Mouse (Mus musculus) heart, adult 8-10 months (tissue): Measurements from ENCODE around the gene Mapk14. TPM values are rescaled to one million over a fixed set of nuclear protein-coding genes. Genes with fewer than 3 reads are reported as not detected.
"Not testable (repeated sequence)": the region's sequence is repeated elsewhere in the genome, so short reads cannot be mapped to it uniquely, and the experiment has no call there.

Experiments
- DNase-seq: peaks from one replicate; pipeline ENCODE4 v3.0.0; 2022; ENCODE audit warnings: low spot score
- total RNA-seq, 4 experiments: library from RNA; stranded (reverse); gene quantifications; 2 replicates each; pipeline ENCODE4 v1.2.4; 2022

Gene Mapk14
- total RNA-seq, 4 experiments from 2014 or later: 48.9 to 61.5 (median 52.0) TPM

DNA sequence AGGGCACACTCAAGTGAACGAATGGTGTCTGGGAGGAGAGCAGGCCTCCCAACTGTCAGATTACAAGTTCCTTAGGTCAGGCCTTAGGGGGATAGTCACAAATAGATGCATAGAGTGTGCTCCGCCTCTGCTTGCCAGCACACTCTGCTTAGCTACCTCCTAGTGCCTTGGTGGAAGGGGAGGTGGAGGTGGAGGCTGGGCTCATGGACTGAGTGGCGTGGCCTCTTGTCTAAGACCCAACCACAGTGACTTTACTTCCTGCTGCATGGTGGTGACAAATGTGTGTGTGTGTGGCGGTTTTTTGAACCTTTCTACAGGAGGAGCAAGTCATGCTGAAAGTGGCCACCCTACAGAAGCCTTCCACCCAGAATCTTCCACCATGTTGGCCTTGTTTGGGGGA is 45.4 kb downstream of the Mapk14 start:
- DNase-seq: no peak

DNA sequence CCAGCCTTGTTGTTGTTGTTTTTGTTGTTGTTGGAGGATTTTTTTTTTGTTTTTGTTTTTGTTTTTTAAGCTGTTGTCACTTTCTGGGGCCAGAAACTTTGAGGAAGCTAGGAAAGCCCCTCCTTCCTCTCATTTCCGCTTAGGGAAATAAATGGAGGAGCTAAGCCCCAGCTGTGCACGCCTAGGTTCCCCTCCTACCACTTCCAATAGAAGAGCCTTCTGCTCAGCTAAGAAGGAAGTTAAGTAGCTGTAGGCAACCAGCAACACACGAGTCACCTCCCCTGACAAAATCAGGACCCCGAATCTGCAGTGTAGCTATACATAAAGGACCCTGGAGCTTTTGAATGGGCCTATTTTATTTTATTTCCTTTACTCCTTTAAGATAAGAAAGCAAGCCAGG is 46.8 kb downstream of the Mapk14 start:
- DNase-seq: no peak

DNA sequence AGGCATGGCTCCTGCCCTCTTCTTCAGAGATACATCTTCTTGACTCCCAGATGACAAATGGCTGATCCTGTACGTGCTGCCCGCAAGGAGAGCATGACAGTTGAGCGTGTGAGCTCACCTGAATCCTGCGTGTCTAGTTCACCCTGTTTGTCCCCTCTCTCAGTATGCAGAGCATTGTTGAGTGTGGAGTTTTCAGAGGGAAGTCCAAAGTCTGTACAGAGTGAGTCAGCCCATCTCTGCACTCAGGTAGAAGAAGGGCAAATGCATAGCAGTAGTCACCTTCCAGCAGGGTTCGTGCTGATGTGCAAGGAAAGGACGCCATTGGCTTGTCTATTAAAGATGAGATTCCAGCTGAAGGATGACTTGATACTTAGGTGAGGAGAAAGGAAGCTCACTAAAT is 48.1 kb downstream of the Mapk14 start:
- DNase-seq: no peak

DNA sequence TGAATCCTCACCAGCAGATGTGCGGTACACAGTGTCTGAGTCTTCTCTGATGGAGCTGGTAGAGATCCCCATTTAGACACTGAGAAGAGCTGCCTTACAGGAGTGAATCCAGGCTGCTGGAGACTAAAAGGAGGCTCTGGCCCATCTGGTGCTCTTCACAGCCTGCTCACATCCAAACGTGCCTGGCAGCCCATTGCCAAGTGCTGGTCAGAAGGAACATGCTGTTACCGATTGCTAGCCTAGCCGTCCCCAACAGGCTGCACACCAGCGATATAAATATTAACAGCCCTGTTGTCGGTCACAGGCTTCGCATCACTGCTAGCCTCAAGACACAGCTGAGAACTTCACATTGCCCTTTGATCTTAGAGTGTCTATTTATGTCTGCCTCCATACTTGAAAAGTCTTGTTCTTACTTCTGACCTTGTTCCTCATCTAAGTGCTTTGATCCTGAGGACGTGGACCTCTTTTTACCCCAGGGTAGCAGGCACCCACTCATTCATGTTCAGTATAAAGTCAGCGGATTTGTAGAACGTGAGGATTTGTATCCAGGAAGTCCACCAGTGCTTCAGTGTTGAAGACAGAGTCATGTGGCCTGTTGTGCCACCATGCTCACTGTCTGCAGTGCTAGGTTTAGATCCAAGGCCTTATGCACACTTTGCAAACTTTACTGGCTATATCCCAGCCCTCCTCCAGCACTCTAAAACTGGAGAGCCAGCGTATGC is 52.2 kb downstream of the Mapk14 start:
- no peak for DNase-seq

DNA sequence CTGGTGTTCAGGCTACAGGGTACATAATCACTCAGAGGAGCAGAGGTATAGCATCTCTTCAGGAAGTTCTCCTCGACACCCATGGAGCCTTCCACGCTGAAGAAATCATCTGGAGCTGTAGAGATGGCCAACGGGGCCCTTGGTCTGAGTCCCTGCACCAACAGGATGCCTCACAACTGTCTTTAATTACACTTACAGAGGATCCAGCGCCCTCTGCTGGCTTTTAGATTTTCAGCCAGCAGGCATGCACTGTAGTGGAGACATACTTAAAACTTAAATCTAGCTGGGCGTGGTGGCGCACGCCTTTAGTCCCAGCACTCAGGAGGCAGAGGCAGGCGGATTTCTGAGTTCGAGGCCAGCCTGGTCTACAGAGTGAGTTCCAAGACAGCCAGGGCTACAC is 52.8 kb downstream of the Mapk14 start:
- no peak for DNase-seq

DNA sequence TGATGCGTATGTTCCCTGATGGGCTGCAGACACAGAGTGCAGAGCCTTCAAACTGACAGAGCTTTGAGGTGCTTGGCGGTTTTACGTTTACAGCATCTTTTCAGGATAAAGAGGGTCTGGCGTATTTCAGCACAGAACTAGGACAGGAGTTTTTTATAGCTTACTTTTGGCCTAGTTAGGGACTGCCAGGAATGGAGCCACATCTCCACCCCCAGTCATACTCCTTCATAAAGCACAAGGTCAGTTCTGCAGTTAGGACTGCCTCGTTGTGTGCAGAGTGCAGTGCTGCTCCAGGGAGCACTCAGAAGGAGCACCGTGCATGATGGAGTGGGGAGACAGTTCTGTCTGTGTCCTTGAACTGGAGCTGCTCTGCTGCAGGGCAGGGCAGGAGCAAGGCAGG is 54.6 kb downstream of the Mapk14 start:
- DNase-seq: no peak

DNA sequence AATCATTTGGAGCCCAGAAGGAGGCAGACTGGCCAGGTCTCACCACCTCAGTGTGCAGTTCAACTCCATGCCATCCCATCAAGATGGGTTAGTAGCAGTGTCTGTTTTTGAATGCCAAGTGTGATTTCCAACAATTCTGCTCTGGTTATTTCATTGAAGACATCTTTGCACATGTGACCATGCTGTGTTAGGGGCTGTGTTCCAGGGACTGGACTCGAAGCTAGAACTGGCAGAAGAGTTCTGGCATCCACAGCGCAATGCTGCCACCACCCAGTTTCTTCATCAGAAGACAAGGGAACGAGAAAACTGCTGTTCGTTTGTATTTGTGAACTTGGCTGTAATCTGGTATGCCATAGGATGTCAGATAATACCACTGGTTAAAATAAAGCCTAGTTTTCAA is 56.9 kb downstream of the Mapk14 start:
- DNase-seq: no peak

DNA sequence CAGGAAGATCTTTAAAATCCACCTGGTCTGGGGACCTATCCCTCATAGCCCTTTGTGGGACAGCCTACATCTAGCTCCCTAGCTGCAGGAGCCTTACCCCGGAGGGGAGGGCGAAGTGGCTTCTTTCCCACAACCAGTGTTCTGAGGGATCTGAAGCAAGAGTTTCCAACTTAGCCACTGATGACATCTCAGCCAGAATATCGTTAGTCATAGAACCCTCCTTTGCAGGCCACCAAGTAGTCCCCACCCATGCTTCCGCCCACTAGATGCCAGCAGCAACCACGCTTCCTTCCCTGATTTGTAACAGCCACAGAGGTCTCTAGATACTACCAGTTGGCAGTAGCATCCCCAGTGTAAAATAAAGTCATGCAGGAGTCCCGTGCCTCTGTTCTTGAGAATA is 59.5 kb downstream of the Mapk14 start:
- DNase-seq: no peak

DNA sequence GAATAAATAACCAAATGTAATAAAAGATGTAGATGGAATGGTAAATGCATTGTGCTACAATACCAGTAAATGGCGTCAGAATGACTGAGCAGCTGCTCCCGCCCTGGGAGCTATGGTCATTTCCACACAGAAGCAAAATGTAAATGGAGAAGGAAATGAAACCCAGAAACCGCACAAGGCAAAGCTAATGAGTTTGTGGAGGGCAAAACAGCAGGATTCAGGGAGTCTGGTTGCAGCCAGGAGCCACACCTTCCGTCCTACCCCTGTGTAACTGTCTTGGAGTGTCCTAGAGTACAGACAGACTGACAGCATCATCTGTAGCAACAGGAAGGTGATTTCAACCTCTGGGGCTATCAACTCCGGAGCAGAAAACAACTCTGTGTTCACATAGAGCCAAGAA is 65.3 kb downstream of the Mapk14 start:
- no peak for DNase-seq

DNA sequence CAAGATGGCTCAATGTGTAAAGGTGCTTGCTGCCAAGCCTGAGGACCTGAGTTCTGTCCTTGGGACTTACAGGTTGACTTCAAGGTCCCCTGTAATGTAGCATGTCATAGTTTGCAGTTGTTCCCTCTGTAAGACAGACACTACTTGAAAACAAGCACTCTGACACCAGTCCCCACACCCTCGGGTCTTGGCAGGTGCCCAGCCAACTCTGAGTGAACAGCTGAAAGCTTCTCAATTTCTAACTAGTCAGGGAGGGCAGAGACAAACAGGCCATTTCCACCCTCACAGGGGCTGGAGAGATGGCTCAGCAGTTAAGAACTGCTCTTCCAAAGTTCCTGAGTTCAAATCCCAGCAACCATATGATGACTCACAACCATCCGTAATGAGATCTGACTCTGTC is 66.3 kb downstream of the Mapk14 start:
- no peak for DNase-seq

DNA sequence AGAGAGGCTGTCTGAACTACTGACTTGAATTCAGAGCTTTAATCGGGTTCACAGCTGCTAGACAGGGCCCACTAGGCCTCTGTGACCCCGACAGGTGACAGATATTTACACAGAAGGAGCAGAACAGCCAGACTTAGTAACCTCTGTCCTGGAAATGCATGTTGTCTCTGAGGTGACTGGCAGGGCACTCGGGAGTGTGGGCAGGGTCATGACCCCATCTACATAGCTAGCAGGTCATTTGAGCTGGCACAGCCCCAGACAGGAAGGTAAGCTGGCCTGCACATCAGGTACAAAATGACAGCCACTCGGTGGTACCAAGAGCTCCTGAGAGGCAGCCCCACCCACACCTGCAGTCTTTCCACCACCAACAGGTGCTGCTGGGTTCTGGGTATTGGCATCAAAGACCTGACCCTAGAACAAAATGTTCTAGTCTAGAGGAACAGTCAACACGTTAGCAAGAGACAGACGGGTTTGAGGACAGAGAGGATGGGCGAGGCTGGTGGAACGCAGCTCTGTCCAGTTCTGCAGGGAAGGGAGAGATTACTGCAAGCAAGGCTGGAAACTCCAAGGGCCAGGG is 69.7 kb downstream of the Mapk14 start:
- DNase-seq: no peak

DNA sequence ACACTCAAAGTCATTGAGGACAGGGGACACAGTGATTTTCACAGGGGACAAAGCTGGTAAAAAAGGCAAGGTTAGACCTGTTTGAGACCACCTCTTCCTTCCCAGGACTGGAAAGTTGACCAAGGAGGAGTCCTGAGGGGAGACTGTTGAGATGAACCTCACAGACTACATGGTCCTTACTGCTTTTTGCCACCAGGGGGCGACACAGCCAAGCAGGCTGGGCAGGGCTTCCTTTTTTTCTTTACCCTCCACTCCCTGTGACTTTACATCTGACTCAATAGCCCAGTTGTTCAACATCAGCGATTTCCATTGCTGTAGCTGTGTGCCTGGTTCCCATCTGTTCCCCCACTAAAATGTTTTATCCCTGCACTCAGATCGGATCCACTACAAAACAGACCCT is 70.7 kb downstream of the Mapk14 start:
- peak; percentile 72 for DNase-seq

DNA sequence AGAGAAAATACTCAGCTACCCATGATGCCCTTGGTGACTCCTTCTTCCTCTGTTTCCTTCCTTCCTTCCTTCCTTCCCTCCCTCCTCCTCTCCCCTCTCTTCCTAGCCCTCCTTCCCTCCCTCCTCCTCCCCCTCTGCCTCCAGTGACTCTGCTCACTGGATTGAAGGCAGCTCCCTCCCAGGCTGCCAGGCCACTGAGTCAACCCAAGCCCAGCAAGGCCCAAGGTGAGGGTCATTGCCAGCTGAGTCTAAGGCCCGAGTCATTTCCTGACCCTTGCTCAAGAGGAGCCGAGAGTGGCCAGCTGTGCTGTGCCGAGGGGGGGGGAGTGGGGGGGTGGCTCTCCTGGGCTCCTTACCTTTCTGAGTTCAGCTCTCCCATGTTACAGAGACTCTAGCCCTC is 75.1 kb downstream of the Mapk14 start:
- DNase-seq: no peak

DNA sequence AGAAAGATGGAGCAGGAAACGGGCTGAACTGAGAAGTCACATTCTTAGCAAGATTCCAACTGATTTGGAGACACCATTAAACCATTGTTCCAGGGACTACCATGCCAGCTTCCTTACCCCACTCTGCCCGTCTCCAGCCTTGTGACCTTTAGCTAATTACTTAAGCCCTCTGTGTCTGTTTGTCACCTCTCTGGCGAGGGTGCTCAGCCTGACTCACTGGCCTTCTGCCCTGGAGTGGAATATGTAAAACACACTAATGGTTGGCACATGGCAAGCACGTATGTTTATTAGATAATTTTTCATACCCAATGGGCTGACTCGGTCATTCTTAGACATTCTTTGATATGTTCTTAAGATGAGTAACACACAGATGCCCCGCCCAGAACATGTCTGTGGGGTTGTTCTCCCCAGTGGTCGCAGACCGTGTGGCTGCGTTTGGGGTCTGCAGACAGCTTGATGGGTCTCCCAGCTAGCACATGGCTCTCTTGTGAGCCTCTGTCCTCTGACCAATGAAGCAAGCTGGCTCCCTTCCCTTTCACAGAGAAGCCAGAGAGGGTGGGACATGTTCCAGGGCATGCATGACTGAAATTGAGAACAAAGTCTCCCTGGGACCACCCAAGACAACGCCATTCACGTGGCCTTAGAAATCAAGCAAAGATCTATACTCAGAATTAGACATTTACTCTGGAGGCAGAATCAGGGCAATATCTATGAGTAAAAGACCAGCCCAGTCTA is 75.8 kb downstream of the Mapk14 start:
- no peak for DNase-seq

DNA sequence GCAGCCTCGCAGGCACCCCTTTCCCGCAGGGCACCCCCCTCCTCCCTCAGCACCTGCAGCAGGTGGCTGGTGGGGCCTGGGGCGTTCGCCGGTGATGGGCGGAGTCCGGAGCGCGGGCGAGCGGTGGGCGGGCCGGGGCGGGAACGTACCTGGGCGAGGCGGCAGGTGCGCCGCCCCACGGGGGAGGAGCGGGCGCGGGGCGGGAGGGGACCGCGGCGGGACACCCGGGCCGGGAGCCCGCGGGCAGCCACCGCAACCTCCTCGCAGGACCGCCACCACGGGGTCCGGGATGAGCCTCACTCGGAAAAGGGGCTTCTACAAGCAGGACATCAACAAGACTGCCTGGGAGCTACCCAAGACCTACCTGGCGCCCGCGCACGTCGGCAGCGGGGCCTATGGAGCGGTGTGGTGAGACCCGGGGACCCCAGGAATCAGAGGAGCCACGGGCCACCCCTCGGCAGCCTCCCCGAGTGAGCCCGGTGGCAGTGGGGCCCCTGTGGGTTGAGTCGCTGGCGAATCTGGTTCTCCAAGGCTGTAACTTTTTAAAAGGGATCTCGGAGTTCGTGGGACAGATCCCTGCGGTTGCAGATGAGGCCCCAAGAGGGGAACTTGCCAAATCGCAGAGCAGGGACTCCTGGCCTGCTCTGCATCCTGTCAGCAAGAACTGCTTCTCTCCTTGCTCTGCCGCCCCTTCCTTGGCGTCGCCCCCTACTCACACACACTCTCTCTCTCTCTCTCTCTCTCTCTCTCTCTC is 78.2 kb downstream of the Mapk14 start, which contains the start of gene Mapk13:
TSS of gene Mapk13 (plus strand) at position 177 of the 754 bp plus-strand sequence.
- DNase-seq: no peak

DNA sequence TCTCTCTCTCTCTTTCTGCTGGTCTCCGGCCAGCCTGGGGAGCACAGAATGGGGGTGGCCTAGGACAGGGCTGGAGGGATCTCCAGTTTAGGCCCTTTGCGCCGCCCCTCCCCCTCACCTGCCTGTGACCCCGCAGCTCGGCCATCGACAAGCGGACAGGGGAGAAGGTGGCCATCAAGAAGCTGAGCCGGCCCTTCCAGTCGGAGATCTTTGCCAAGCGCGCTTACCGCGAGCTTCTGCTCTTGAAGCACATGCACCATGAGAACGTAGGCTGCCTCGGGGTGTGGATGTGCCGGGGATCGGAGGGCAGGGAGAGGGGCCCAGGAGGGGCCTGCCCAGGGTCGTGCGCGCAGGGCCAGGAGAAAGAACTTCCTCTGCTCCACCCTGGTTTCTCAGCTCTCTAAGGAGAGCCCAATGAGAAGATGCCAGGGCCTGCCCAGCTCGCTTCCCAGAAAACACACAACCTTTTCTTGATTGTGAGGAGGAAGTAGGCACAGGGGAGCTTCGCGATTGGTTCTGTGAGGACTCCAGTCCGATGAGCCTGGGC is 78.8 kb downstream of the Mapk14 start:
- no peak for DNase-seq

DNA sequence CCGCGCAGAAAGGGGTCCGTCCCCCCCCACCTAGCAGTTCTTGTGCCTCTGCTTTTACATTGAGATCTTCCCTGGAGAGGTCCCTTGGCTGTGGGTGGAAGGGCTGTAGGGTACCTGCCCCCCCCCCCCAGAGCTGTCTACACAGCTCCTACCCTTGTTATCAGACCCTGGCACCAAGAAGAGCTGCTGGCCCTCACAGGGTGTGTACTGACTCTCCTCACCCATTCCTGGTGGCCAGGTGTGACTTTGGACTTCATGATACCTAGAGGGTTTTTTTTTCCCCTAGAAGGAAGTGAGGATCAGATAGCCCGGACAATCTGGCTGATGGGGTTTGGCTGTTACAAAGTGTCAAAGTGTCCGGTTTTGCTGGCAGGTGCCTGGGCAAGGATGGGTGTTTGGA is 80.2 kb downstream of the Mapk14 start:
- no peak for DNase-seq

DNA sequence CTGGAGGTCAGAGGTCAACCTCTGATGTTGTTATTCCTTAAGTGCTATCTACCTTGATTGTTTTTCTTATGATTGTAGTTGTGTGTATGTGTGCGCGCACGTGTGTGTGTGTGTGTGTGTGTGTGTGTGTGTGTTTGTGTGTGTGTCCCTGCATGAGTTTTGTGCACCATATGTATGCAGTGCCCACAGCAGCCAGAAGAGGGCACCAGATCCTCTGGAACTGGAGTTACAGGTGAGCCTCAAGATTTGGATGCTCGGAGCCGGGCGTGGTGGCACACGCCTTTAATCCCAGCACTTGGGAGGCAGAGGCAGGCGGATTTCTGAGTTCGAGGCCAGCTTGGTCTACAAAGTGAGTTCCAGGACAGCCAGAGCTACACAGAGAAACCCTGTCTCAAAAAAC is 83.2 kb downstream of the Mapk14 start:
- DNase-seq: not testable (repeated sequence)

DNA sequence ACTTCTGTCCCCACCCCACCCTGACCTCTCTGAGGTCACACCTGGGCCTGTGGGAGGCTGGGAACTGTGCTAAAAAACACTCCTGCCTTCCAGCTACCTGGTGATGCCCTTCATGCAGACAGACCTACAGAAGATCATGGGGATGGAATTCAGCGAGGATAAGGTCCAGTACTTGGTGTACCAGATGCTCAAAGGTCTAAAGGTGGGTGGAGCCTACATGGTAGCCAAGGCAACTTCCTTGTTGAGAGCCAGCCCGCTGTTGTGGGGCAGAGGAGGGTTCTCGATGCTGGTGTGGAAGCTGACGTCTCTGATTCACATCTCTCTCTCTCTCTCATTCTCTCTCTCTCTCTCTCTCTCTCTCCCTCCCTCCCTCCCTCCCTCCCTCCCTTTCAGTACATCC is 84.0 kb downstream of the Mapk14 start:
- no peak for DNase-seq

DNA sequence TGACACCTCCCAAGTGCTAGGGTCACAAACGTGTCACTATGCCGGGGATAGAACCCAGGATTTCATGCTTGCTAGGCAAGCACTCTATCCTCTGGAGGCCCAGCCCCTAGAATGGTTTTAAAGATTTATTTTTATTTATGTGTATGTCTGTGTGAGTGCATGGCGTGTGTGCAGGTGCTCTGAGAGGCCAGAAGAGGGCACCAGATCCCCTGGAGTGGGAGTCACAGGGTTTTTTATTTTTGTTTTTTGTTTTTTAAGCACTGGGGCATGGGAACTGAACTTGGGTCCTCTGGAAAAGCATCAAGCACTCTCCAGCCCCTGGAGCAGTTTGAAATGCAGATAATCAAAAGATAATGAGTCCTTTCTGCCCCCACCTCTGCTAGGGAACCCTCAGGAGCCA is 85.7 kb downstream of the Mapk14 start:
- DNase-seq: no peak

DNA sequence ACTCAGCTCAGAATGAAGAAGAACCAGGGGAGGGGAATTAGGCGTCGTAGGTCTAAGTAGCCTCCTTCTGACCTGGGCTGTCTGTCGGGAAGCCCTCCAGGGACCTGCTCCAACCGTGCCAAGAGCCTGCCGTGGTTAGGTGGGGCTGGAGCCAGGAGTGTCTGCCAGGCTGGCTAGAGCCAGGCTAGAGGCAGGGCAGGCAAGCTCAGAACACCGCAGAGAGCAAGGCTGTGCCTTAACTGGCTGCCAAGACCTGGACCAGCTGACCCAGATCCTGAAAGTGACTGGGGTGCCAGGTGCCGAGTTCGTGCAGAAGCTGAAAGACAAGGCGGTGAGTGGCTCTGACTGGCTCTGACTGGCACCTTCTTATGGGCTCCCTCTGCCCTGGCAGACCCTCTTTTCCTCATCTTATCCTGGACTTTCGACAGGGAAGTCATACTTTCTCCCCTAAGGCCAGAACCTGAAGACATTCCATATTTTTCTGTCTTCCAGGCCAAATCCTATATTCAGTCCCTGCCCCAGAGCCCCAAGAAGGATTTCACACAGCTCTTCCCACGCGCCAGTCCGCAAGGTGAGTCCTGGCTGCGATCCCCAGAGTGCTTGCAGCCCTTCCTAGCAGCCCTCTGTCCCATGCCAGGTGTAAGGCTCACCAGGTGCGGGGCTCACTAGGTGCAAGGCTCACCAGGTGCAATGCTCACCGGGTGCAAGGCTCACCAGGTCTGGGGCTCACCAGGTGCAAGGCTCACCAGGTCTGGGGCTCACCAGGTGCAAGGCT is 86.3 kb downstream of the Mapk14 start:
- DNase-seq: peak; percentile 55
